Comparison of ENCODE assay signal across 12 mouse cellular contexts in genomic region chr4:95821906-95822579, GRCm38 (mm10).
DNase-seq lines count a peak whose midpoint lies in the region; ATAC-seq lines count a peak whose summit lies in the region.
"Had no signal": no experiment of that assay in that cellular context is flagged by ENCODE, and none has a peak within 500 bp of the region (broad histone marks: within the 10 kb centered on the region; RNA-seq: fewer than 3 reads in every experiment).

No protein-coding gene starts in this region.

- H3K9ac ChIP-seq in neural tube, embryonic 11.5 days (ENCODE audit: low read length): no peak overlapping the region
- H3K9ac ChIP-seq in neural tube, embryonic 15.5 days (replicated peaks): no peak overlapping the region
- H3K9ac ChIP-seq: stomach, embryonic 15.5 days had no signal

- WGBS in neural tube, embryonic 11.5 days: 68% methylated on average over 3 of the region's 3 CpGs
- WGBS in neural tube, embryonic 15.5 days: 70% methylated on average over 3 of the region's 3 CpGs

- no peaks in the 10 kb centered on the region for H3K27me3 ChIP-seq in neural tube, embryonic 11.5 days (ENCODE audit: control insufficient read depth, insufficient read depth, low read length)
- no peaks in the 10 kb centered on the region for H3K27me3 ChIP-seq in neural tube, embryonic 15.5 days (replicated peaks)
- H3K27me3 ChIP-seq: stomach, embryonic 15.5 days had no signal

- H3K4me3 ChIP-seq in neural tube, embryonic 11.5 days (ENCODE audit: low read depth, low read length): no peak overlapping the region
- H3K4me3 ChIP-seq in neural tube, embryonic 15.5 days (replicated peaks): no peak overlapping the region
- H3K4me3 ChIP-seq: stomach, embryonic 15.5 days had no signal

- H3K27ac ChIP-seq in neural tube, embryonic 11.5 days (ENCODE audit: low read depth, low read length): no peak overlapping the region
- no peak overlapping the region for H3K27ac ChIP-seq in neural tube, embryonic 15.5 days (replicated peaks)
- H3K27ac ChIP-seq: macrophage; stomach, embryonic 15.5 days had no signal

- DNase-seq in gastrocnemius, adult 18-20 months (ENCODE audit: low spot score): peak; percentile 32
- DNase-seq in gastrocnemius, postnatal 10 days: no peak
- DNase-seq in neural tube, embryonic 11.5 days (ENCODE audit: low spot score): peak; percentile 39
- peak; percentile 73 for DNase-seq in fibroblast of lung, adult 2 months (ENCODE audit: low read depth)
- peak; percentile 45 for DNase-seq in yolk sac, embryonic 10.5 days (ENCODE audit: low spot score)
- DNase-seq in cerebellum, postnatal 14 days: no peak
- DNase-seq: kidney, postnatal 14 days; right cerebral cortex, postnatal 25 days had no signal

- no peak overlapping the region for H3K4me2 ChIP-seq in neural tube, embryonic 11.5 days (ENCODE audit: low read depth)
- no peak overlapping the region for H3K4me2 ChIP-seq in neural tube, embryonic 15.5 days
- H3K4me2 ChIP-seq: stomach, embryonic 15.5 days had no signal

- H3K9me3 ChIP-seq in neural tube, embryonic 11.5 days (ENCODE audit: control insufficient read depth, low read length): no peaks in the 10 kb centered on the region
- H3K9me3 ChIP-seq in neural tube, embryonic 15.5 days (replicated peaks): no peaks in the 10 kb centered on the region
- H3K9me3 ChIP-seq: stomach, embryonic 15.5 days had no signal

- H3K4me1 ChIP-seq in neural tube, embryonic 11.5 days (ENCODE audit: control insufficient read depth, insufficient read depth, low read length): peaks cover 3% of the 10 kb centered on the region; the same call in 1 of the 2 replicates
- H3K4me1 ChIP-seq in neural tube, embryonic 15.5 days: no peaks in the 10 kb centered on the region
- H3K4me1 ChIP-seq: stomach, embryonic 15.5 days had no signal

- H3K36me3 ChIP-seq in neural tube, embryonic 11.5 days (ENCODE audit: control insufficient read depth, insufficient read depth, low read length): no peaks in the 10 kb centered on the region
- no peaks in the 10 kb centered on the region for H3K36me3 ChIP-seq in neural tube, embryonic 15.5 days
- H3K36me3 ChIP-seq: stomach, embryonic 15.5 days had no signal

- ATAC-seq in neural tube, embryonic 11.5 days (ENCODE audit: insufficient read depth, low FRiP score, low TSS enrichment): no peak
- no peak for ATAC-seq in neural tube, embryonic 15.5 days (ENCODE audit: low FRiP score)
- no peak for ATAC-seq in cerebellum, adult (ENCODE audit: insufficient number of reproducible peaks, low FRiP score, low TSS enrichment)

Comparison
In these comparisons a context has a peak if more than half of its experiments do, and no peak if none do; other contexts are left out.
1. DNase-seq: peak in gastrocnemius, adult 18-20 months (single experiment), neural tube, embryonic 11.5 days (single experiment), fibroblast of lung, adult 2 months (single experiment) and yolk sac, embryonic 10.5 days (single experiment); none in gastrocnemius, postnatal 10 days (single experiment) and cerebellum, postnatal 14 days (0 of 2).